Mouse (Mus musculus): ENCODE data around the gene Olfr1495.
"Not testable (repeated sequence)": the region's sequence is repeated elsewhere in the genome, so short reads cannot be mapped to it uniquely, and the experiment has no call there.

DNA sequence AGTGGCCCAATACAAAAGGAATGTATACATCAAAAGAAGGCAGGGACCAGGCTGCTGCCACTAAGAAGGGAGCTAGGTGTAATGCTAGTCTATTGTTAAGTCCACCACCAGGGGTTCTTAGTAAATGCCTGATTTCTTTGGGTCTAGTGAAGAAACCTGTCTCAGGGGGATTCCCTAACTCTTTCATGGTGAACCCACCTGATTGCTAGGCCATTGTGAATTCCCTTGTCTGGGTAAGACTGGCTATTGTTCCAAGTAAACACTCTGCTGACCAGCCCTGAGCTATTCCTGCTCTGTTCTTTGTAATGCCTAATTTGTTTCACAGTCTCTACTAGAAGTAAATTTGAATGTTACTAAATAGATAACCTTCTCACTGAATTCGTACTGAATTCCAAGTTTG, 41.1 kb downstream of the Olfr1495 start:
- TF ChIP-seq POLR2A (IDR thresholded peaks at IDR 0.05; ENCODE audit: low read depth, low read length); CTCF (IDR thresholded peaks at IDR 0.05; ENCODE audit: borderline replicate concordance, insufficient read depth, low read length): not testable (repeated sequence)

All from embryonic fibroblast, embryonic 13.5 days (primary cell).